Mouse (Mus musculus): ENCODE measurements at regions not wholly inside any gene's neighbourhood (a gene's known extent, or its start where the extent isn't known, plus 50 kb on each side); places are given as distances from the start of the nearest gene placed in this dataset.

DNA sequence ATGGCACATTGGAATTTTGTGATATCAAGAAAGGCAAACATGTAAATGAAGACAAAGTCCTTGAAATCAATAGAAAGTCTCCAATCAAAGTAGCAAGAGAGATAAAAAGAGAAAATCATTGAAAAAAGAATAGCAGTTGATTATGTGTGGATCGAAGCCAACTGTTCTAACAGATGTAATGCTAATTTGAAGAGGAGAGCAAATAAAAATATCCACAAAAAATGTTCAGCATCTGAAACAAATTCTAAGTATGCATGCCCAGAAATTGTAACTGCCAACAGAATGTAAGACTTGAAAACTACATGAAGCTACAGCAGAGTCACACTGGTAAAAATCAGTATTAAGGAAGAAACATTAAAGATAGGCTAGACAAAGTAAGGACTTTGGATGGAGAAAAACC, 587.2 kb upstream of the Galntl6 start:
- no peak for DNase-seq
- intact Hi-C loops (cut with DNase I), result no loop called here

DNA sequence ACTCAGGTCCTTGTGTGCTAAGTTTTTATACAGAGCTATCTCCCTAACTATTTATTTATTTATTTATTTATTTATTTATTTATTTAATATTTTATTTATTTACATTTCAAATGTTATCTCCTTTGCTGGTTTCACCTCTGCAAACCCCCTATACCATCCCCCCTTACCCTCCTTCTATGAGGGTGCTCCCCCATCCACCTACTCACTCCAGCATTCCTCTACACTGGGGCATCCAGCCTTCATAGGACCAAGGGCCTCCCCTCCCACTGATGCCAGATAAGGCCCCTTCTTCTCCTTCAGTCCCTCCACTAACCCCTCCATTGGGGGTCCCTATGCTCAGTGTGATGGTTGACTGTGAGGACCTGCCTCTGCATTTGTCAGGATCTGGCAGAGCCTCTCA, 579.0 kb upstream of the Galntl6 start:
- intact Hi-C loops (cut with DNase I), result no loop called here
- no peak for DNase-seq

DNA sequence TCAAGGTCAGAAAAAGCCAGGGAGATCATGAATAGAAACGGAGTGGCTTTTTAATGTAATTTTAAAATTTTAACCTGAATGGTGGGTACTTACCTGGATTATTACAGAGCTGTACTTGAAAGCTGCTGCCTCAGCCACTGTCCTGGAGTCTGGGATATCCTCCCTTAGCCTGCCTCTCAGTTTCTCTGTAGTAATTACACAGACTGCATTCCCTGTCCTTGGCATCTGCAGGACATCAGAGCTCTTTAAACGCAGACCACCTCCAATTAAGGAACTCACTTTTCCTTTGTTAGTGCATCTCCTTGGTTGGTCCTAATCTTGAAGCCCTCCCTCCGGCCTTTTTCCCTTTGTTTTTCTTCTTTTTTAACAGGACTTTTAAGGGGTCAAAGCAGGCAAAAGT, 565.8 kb upstream of the Galntl6 start:
- DNase-seq, result no peak

DNA sequence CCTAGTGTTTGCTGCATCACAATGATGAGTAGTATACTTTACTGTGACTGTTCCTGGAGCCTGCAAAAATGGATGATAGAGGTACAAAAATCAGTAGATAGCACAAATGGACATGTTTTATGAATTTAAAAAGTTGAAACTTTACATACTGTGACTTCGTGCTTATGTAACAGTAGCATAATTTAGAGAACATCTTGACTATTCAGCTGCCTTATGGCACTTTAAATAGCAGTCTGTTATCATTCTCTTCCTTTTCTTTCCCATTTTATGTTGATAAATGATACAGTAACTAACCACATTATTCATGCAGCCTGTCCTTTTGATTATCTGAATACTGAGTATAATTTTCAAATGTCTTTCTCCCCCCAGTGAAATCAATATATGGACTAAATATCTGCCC, 561.8 kb upstream of the Galntl6 start:
- intact Hi-C loops (cut with DNase I), result no loop called here
- DNase-seq, result no peak

More for the DNA sequence above, 565.8 kb upstream of the Galntl6 start:
- intact Hi-C loops (cut with DNase I), result no loop called here

DNA sequence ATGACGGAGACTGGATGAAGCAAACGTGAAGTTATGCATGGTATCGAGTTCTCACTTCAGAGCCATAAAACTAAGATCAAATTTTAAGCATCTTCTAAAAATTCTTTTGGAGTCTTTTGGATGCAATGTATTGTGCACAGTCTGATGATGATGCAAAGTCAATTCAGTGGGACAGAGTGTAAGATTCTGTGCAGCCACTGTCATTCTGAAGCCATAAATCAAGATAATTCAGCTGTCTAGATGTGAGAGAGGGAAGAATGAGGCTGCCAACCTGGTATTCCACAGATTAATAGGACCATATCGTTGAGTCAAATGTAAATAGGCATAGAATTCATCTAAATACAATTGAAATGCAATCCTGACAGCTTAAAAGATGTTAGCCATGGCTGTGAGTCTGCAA, 536.2 kb upstream of the Galntl6 start:
- intact Hi-C loops (cut with DNase I), result no loop called here
- DNase-seq, result no peak

DNA sequence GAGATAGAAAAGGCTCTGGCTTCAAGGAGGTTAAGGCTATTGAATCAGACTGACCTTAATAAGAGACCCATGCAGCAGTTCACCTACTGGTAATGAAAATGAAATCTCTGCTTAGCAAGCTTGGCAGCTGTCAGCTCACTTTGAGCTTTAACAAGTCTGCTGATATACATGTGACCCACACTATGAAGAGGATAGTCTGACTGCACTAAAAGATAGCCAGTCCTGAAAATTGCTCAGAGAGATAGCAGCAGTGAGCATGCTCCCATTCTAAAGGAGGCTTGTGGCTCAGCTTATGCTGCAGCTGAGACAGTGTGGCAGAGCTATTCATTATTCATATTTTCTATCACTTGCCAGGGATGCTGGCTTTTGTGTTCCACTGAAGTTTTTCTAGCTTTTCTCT, 491.2 kb upstream of the Galntl6 start:
- intact Hi-C loops (cut with DNase I), result no loop called here
- no peak for DNase-seq

DNA sequence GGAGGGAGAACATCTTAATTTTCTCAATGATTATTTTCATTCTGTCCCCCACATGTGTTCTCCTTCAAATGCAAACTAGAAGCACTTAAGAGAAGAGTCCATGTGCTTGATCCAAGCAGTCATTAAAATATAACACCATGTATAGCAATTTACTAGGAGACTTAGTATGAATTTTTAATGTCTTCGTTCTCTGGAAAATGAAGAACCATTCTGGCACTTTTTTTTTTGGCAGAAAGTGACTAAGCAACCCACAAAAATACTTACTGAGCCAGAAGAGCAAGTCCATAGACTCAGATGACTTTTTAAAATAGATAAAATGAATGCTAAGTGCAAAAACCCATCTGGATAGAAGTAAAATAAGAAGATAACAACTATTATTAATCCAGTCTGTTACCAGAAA, 477.3 kb upstream of the Galntl6 start:
- intact Hi-C loops (cut with DNase I), result loop anchor here (10.0 kb wide), 1 partner anchor 1075 kb away; no protein-coding TSS in a partner anchor

DNA sequence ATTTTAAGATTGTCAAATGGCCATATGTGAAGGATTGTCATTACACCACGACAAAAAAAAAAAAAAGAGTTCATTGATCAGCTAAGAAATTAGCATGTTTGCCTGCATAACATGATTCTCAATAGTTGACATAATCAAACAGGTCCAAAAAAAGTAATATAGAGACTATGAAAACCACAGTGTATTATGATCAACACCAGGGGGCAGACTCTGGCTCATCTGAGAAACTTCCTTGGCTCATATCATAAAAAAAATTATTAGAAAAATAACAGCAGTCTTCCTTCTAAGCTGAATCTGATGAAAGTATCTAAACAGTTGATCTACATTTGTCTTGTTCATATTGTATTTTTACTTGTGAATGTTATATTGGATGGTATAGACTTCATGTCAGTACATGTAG, 472.3 kb upstream of the Galntl6 start:
- no peak for DNase-seq
- intact Hi-C loops (cut with DNase I), result loop anchor here (10.0 kb wide), 1 partner anchor 1080 kb away; no protein-coding TSS in a partner anchor

More for the DNA sequence above, 477.3 kb upstream of the Galntl6 start:
- no peak for DNase-seq

DNA sequence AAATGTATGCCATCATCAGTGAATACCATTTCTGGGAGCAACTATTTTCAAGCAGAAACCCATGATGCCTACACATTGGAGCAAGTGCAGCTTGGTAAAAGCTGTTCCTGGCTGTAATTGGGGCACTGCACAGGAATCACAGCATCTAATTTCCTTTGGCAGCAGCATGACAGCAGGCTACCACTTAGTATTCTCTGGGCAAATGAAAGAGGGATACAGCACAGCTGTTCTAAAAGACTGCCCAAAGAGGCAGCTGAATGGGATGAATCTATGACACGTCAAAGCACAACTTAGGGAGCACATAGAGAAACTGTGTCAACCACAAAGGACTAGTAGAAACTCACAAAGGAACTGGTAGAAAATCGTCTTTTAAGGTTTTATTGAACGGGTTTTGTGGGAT, 440.5 kb upstream of the Galntl6 start:
- DNase-seq, result no peak
- intact Hi-C loops (cut with DNase I), result no loop called here

DNA sequence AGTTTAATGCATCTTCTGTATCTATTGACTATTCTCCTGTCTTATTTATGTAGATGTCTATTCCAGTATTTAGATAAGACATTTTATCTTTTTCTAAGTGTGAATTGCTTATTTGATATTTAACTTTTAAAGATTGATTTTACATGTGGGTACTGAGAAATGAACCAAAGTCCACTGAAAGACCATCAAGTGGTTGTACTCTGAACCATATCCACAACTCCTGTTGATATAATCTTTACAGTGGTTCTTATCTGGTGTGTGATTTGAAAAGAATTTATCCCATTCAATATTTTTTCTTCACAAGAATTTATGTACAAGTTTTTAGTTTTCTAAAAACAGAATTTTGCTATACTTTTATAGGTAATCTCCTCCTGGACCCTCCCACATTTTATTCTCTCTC, 422.6 kb upstream of the Galntl6 start:
- no peak for DNase-seq
- intact Hi-C loops (cut with DNase I), result no loop called here

All from heart, postnatal 36 days (tissue).